Mouse (Mus musculus): ENCODE results near the gene Ehd1.

DNA sequence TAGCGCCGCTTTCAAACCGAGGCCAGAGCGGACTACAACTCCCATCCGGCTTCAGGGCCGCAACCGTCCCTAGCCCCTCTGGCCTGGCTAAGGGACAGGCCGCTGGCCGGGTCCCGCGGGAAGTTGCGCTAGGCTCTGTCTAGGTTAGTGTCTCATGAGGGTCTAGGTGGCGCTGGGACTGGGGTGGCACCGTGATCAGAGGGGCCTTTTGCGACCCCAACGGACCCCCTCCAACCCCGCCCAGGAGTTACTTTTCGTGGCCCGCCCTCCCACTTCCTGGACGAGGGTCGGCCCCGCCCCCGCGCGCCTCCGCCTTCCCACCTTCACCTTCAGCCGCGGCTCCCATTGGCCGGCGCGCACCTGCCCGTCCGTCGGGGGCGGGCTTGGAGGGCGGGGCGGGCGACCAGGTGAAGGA, 29.6 kb downstream of the Ehd1 start, which contains the start of gene Cdc42bpg:
- no peak for TF ChIP-seq CTCF (IDR thresholded peaks at IDR 0.05; ENCODE audit: borderline replicate concordance, insufficient read depth, low read length)
- peak; percentile 25 for TF ChIP-seq POLR2A (IDR thresholded peaks at IDR 0.05; ENCODE audit: low read depth, low read length)
